Mouse (Mus musculus) stomach, postnatal 0 days (tissue): Measurements from ENCODE around the gene Ptprn2.

Experiments
- CTCF ChIP-seq: IDR thresholded peaks from 2 replicates; pipeline ENCODE4 v1.5.1; 2016; ENCODE audit warnings: antibody characterized with exemption, low read depth, mild to moderate bottlenecking, moderate library complexity
- EP300 ChIP-seq: optimal IDR thresholded peaks from 2 replicates; pipeline ENCODE3; 2016; ENCODE audit warnings: antibody characterized with exemption

- no peak for TF ChIP-seq EP300
- no peak for TF ChIP-seq CTCF
Observed at GRCm38 (mm10) chr12:117135205-117135604, 649.7 kb downstream of the Ptprn2 start.
